Mouse (Mus musculus): ENCODE results near the gene Igf1r. TPM values are rescaled to one million over a fixed set of nuclear protein-coding genes. Genes with fewer than 3 reads are reported as not detected.

Gene Igf1r
- polyA plus RNA-seq, 1 experiment from 2014 or later, result 9.5 TPM

GRCm38 (mm10) chr7:68275838-68276731 lies 323.5 kb downstream of the Igf1r start:
- peaks cover 5% of the 10 kb centered on the region; the same call in 1 of the 2 replicates for H3K4me1 ChIP-seq (ENCODE audit: control insufficient read depth, insufficient read depth, low read length)
- H3K9ac ChIP-seq (ENCODE audit: low read depth, low read length), result peak overlapping the region; percentile 55
- no peak overlapping the region for H3K27ac ChIP-seq (ENCODE audit: low read length)
- no peaks in the 10 kb centered on the region for H3K9me3 ChIP-seq (ENCODE audit: control insufficient read depth, low read length)
- whole genome bisulfite sequencing, result 9% methylated on average over 36 of the region's 36 CpGs
- H3K27me3 ChIP-seq (replicated peaks; ENCODE audit: control insufficient read depth, insufficient read depth, low read length), result no peaks in the 10 kb centered on the region; the same call in 1 of the 2 replicates
- peak overlapping the region; percentile 87 for H3K4me2 ChIP-seq (ENCODE audit: low read depth, low read length)
- H3K36me3 ChIP-seq (ENCODE audit: control insufficient read depth, insufficient read depth, low read length), result no peaks in the 10 kb centered on the region
- peak overlapping the region; percentile 47 for H3K4me3 ChIP-seq (ENCODE audit: low read length)
- ATAC-seq, result peak; percentile 61

- Histone ChIP-seq H3K36me3 (ENCODE audit: control insufficient read depth, insufficient read depth, low read length) (no peaks in the 10 kb centered on the region), H3K27me3 (replicated peaks; ENCODE audit: control insufficient read depth, insufficient read depth, low read length) (no peaks in the 10 kb centered on the region; the same call in 1 of the 2 replicates), H3K9me3 (ENCODE audit: control insufficient read depth, low read length) (no peaks in the 10 kb centered on the region), H3K4me1 (ENCODE audit: control insufficient read depth, insufficient read depth, low read length) (peaks cover 5% of the 10 kb centered on the region; the same call in 1 of the 2 replicates), H3K4me3 (ENCODE audit: low read length) (no peak overlapping the region), H3K4me2 (ENCODE audit: low read depth, low read length) (no peak overlapping the region), H3K27ac (ENCODE audit: low read length) (no peak overlapping the region), H3K9ac (ENCODE audit: low read depth, low read length) (no peak overlapping the region)
- WGBS, result 39% methylated on average over 11 of the region's 11 CpGs
- no peak for ATAC-seq
Observed at GRCm38 (mm10) chr7:68277054-68277896, 324.6 kb downstream of the Igf1r start.

GRCm38 (mm10) chr7:68277897-68278270 lies 325.3 kb downstream of the Igf1r start:
- WGBS, result 75% methylated on average over 4 of the region's 4 CpGs
- no peaks in the 10 kb centered on the region; the same call in 1 of the 2 replicates for H3K27me3 ChIP-seq (replicated peaks; ENCODE audit: control insufficient read depth, insufficient read depth, low read length)
- no peak overlapping the region for H3K27ac ChIP-seq (ENCODE audit: low read length)
- no peaks in the 10 kb centered on the region for H3K36me3 ChIP-seq (ENCODE audit: control insufficient read depth, insufficient read depth, low read length)
- H3K4me3 ChIP-seq (ENCODE audit: low read length), result no peak overlapping the region
- H3K4me1 ChIP-seq (ENCODE audit: control insufficient read depth, insufficient read depth, low read length), result peaks cover 5% of the 10 kb centered on the region; the same call in 1 of the 2 replicates
- no peak overlapping the region for H3K9ac ChIP-seq (ENCODE audit: low read depth, low read length)
- H3K9me3 ChIP-seq (ENCODE audit: control insufficient read depth, low read length), result no peaks in the 10 kb centered on the region
- no peak overlapping the region for H3K4me2 ChIP-seq (ENCODE audit: low read depth, low read length)
- ATAC-seq, result no peak

GRCm38 (mm10) chr7:68278385-68278784 lies 325.8 kb downstream of the Igf1r start:
- Histone ChIP-seq H3K9ac (ENCODE audit: low read depth, low read length) (no peak overlapping the region), H3K4me1 (ENCODE audit: control insufficient read depth, insufficient read depth, low read length) (peaks cover 5% of the 10 kb centered on the region; the same call in 1 of the 2 replicates), H3K27ac (ENCODE audit: low read length) (no peak overlapping the region), H3K27me3 (replicated peaks; ENCODE audit: control insufficient read depth, insufficient read depth, low read length) (no peaks in the 10 kb centered on the region; the same call in 1 of the 2 replicates), H3K4me2 (ENCODE audit: low read depth, low read length) (no peak overlapping the region), H3K4me3 (ENCODE audit: low read length) (no peak overlapping the region), H3K9me3 (ENCODE audit: control insufficient read depth, low read length) (no peaks in the 10 kb centered on the region), H3K36me3 (ENCODE audit: control insufficient read depth, insufficient read depth, low read length) (no peaks in the 10 kb centered on the region)
- 96% methylated on average over 6 of the region's 6 CpGs for WGBS
- ATAC-seq, result no peak

GRCm38 (mm10) chr7:68278908-68279307 lies 326.3 kb downstream of the Igf1r start:
- H3K27me3 ChIP-seq (replicated peaks; ENCODE audit: control insufficient read depth, insufficient read depth, low read length), result no peaks in the 10 kb centered on the region; the same call in 1 of the 2 replicates

GRCm38 (mm10) chr7:68279481-68279880 lies 326.9 kb downstream of the Igf1r start:
- WGBS, result 85% methylated on average over 7 of the region's 7 CpGs
- Histone ChIP-seq H3K27ac (ENCODE audit: low read length) (no peak overlapping the region), H3K36me3 (ENCODE audit: control insufficient read depth, insufficient read depth, low read length) (no peaks in the 10 kb centered on the region), H3K9me3 (ENCODE audit: control insufficient read depth, low read length) (no peaks in the 10 kb centered on the region), H3K4me1 (ENCODE audit: control insufficient read depth, insufficient read depth, low read length) (peaks cover 5% of the 10 kb centered on the region; the same call in 1 of the 2 replicates), H3K4me2 (ENCODE audit: low read depth, low read length) (no peak overlapping the region), H3K9ac (ENCODE audit: low read depth, low read length) (no peak overlapping the region), H3K4me3 (ENCODE audit: low read length) (no peak overlapping the region), H3K27me3 (replicated peaks; ENCODE audit: control insufficient read depth, insufficient read depth, low read length) (no peaks in the 10 kb centered on the region; the same call in 1 of the 2 replicates)
- ATAC-seq, result no peak

More at GRCm38 (mm10) chr7:68278908-68279307, 326.3 kb downstream of the Igf1r start:
- no peak for ATAC-seq
- no peaks in the 10 kb centered on the region for H3K36me3 ChIP-seq (ENCODE audit: control insufficient read depth, insufficient read depth, low read length)
- no peak overlapping the region for H3K27ac ChIP-seq (ENCODE audit: low read length)
- H3K4me2 ChIP-seq (ENCODE audit: low read depth, low read length), result no peak overlapping the region
- no peak overlapping the region for H3K9ac ChIP-seq (ENCODE audit: low read depth, low read length)
- WGBS, result 60% methylated on average over 6 of the region's 6 CpGs
- H3K4me1 ChIP-seq (ENCODE audit: control insufficient read depth, insufficient read depth, low read length), result peaks cover 5% of the 10 kb centered on the region; the same call in 1 of the 2 replicates
- H3K9me3 ChIP-seq (ENCODE audit: control insufficient read depth, low read length), result no peaks in the 10 kb centered on the region
- H3K4me3 ChIP-seq (ENCODE audit: low read length), result no peak overlapping the region

- Histone ChIP-seq H3K27ac (ENCODE audit: low read length) (no peak overlapping the region), H3K4me1 (ENCODE audit: control insufficient read depth, insufficient read depth, low read length) (peaks cover 5% of the 10 kb centered on the region; the same call in 1 of the 2 replicates), H3K36me3 (ENCODE audit: control insufficient read depth, insufficient read depth, low read length) (no peaks in the 10 kb centered on the region), H3K9ac (ENCODE audit: low read depth, low read length) (no peak overlapping the region), H3K9me3 (ENCODE audit: control insufficient read depth, low read length) (no peaks in the 10 kb centered on the region), H3K4me2 (ENCODE audit: low read depth, low read length) (no peak overlapping the region), H3K27me3 (replicated peaks; ENCODE audit: control insufficient read depth, insufficient read depth, low read length) (no peaks in the 10 kb centered on the region), H3K4me3 (ENCODE audit: low read length) (no peak overlapping the region)
- no peak for ATAC-seq
- 91% methylated on average over 19 of the region's 19 CpGs for WGBS
Observed at GRCm38 (mm10) chr7:68280352-68280869, 327.8 kb downstream of the Igf1r start.

- Histone ChIP-seq H3K9me3 (ENCODE audit: control insufficient read depth, low read length) (no peaks in the 10 kb centered on the region), H3K4me1 (ENCODE audit: control insufficient read depth, insufficient read depth, low read length) (peaks cover 2% of the 10 kb centered on the region; the same call in 1 of the 2 replicates), H3K4me3 (ENCODE audit: low read length) (no peak overlapping the region), H3K36me3 (ENCODE audit: control insufficient read depth, insufficient read depth, low read length) (no peaks in the 10 kb centered on the region), H3K27me3 (replicated peaks; ENCODE audit: control insufficient read depth, insufficient read depth, low read length) (no peaks in the 10 kb centered on the region), H3K27ac (ENCODE audit: low read length) (no peak overlapping the region), H3K4me2 (ENCODE audit: low read depth, low read length) (no peak overlapping the region), H3K9ac (ENCODE audit: low read depth, low read length) (no peak overlapping the region)
- no peak for ATAC-seq
- WGBS, result 76% methylated on average over 5 of the region's 5 CpGs
Observed at GRCm38 (mm10) chr7:68281341-68281740, 328.7 kb downstream of the Igf1r start.
